Mouse (Mus musculus) liver, embryonic 14.5 days (tissue): ENCODE data around the gene Trim11. TPM values are rescaled to one million over a fixed set of nuclear protein-coding genes. Genes with fewer than 3 reads are reported as not detected.

Experiments used
- ATAC-seq: fragments of 200-750 bp; cut with Nextera tagmentation; 2 replicates; pipeline ENCODE4 v1.8.0; 2017; ENCODE audit warnings: moderate number of reproducible peaks, mild to moderate bottlenecking, moderate library complexity; ENCODE audit not compliant: insufficient read depth
- DNase-seq, 3 experiments: peaks; one replicate each; pipeline ENCODE4 v3.0.0-alpha.2; 2012 to 2013; ENCODE audit warnings: low read depth in 3 of 3, low spot score in 3 of 3
- H3K27ac ChIP-seq: fragments of 300-500 bp; sonication (generic); 2 replicates; pipeline ENCODE4 v1.5.1; 2014; ENCODE audit warnings: moderate library complexity, mild to moderate bottlenecking, control low read depth, inconsistent platforms
- H3K27me3 ChIP-seq: fragments of 300-500 bp; sonication (generic); 2 replicates; pipeline ENCODE4 v1.6.1; 2014; ENCODE audit warnings: mild to moderate bottlenecking, low read length, moderate library complexity; ENCODE audit not compliant: control insufficient read depth, insufficient read depth
- H3K36me3 ChIP-seq: fragments of 300-500 bp; sonication (generic); replicated peaks from 2 replicates; pipeline ENCODE4 v1.6.1; 2014; ENCODE audit warnings: low read depth; ENCODE audit not compliant: control insufficient read depth, insufficient read depth
- H3K4me1 ChIP-seq, 2 experiments: fragments of 200-500 bp in 1 of 2; fragments of 300-500 bp in 1 of 2; sonication (generic) in 1 of 2; replicated peaks; 2 replicates each; pipeline ENCODE4 v1.6.1; 2012 to 2014; ENCODE audit warnings: antibody characterized with exemption in 1 of 2, inconsistent platforms in 1 of 2, low read length in 1 of 2; ENCODE audit not compliant: control insufficient read depth in 2 of 2, insufficient read depth in 2 of 2
- H3K4me2 ChIP-seq: fragments of 300-500 bp; sonication (generic); 2 replicates; pipeline ENCODE4 v1.6.1; 2014; ENCODE audit warnings: low read depth, mild to moderate bottlenecking, control low read depth, moderate library complexity
- H3K4me3 ChIP-seq, 2 experiments: fragments of 200-500 bp in 1 of 2; fragments of 300-500 bp in 1 of 2; sonication (generic) in 1 of 2; 2 replicates each; pipeline ENCODE4 v1.5.1; 2012 to 2014; ENCODE audit warnings: low read depth in 2 of 2, low read length in 2 of 2, mild to moderate bottlenecking in 2 of 2, control low read depth in 1 of 2, inconsistent platforms in 1 of 2, moderate library complexity in 1 of 2; ENCODE audit not compliant: insufficient read depth in 1 of 2
- H3K9ac ChIP-seq: fragments of 300-500 bp; sonication (generic); replicated peaks from 2 replicates; pipeline ENCODE4 v1.6.1; 2014; ENCODE audit warnings: mild to moderate bottlenecking, control low read depth, moderate library complexity
- H3K9me3 ChIP-seq: fragments of 300-500 bp; sonication (generic); 2 replicates; pipeline ENCODE4 v1.6.1; 2016; ENCODE audit warnings: low read length, mixed read lengths; ENCODE audit not compliant: control insufficient read depth
- CTCF ChIP-seq: IDR thresholded peaks from 2 replicates; pipeline ENCODE4 v1.5.1; 2016; ENCODE audit warnings: antibody characterized with exemption, low read depth, control low read depth
- EP300 ChIP-seq: IDR thresholded peaks from 2 replicates; pipeline ENCODE4 v1.6.1; 2016; ENCODE audit warnings: antibody characterized with exemption, low read depth
- WGBS: fragments of 180-500 bp; shearing (Covaris S2); extraction: QIAGEN DNeasy Blood & Tissue Kit; methylation state at CpG from one replicate; pipeline ENCODE4 v1.1.7; 2014; ENCODE audit not compliant: insufficient replicate concordance; 5-methylcytosine and 5-hydroxymethylcytosine counted together
- polyA plus RNA-seq, 2 experiments: library from polyadenylated mRNA; depleted of rRNA in 1 of 2; stranded (reverse) in 1 of 2; unstranded in 1 of 2; fragments of >200 nt; fragmentation: Nextera tagmentation in 1 of 2; extraction: Ambion mirVana in 1 of 2; gene quantifications; 2 replicates each; pipeline versions ENCODE4 v1.2.1 to v1.2.3; 2012 to 2014

Trim11 gene
- polyA plus RNA-seq, 2 experiments, result 6.4 to 8.1 TPM

DNA sequence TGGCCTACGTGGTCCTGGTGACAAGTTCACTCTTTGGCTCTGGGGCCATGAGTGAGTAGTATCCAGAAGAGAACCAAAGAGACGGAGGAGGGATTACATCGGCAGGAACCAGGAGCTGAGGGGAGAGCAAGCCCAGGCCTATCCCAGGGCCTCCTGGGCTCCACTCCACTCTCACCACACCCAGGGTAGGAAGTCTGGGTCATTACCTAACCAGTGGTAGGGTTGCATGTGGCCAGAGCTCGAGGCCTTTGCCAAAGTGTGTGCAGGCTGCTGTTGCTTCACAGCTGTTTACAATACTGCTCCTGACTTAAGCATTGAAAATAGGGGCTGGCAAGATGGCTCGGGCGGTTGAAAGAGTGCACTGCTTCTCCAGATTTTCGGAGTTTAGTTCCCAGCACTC is 1.8 kb downstream of the Trim11 start:
- peak overlapping the region; percentile 93 for H3K9ac ChIP-seq
- H3K9me3 ChIP-seq, result no peaks in the 10 kb centered on the region
- no peaks in the 10 kb centered on the region for H3K27me3 ChIP-seq
- peak overlapping the region; percentile 78 for H3K4me2 ChIP-seq
- no peak for ATAC-seq
- WGBS, result 51% methylated on average over 7 of the region's 7 CpGs
- H3K27ac ChIP-seq, result no peak overlapping the region; the same call in 1 of the 2 replicates
- H3K36me3 ChIP-seq, result peaks cover 17% of the 10 kb centered on the region
- peak overlapping the region; percentile 65 to 96 for H3K4me3 ChIP-seq
- DNase-seq, result no peak
- no peak for TF ChIP-seq CTCF
- no peak for TF ChIP-seq EP300
- peaks cover 7 to 17% of the 10 kb centered on the region in 2 experiments for H3K4me1 ChIP-seq

GRCm38 (mm10) chr11:58980381-58980990 is 2.6 kb downstream of the Trim11 start:
- Histone ChIP-seq H3K9me3 (no peaks in the 10 kb centered on the region), H3K4me1 (peaks cover 7 to 17% of the 10 kb centered on the region in 2 experiments), H3K27ac (no peak overlapping the region)

GRCm38 (mm10) chr11:58981541-58982447 is 3.9 kb downstream of the Trim11 start:
- peak; percentile 79 for TF ChIP-seq CTCF
- TF ChIP-seq EP300, result no peak
- Histone ChIP-seq H3K27me3 (no peaks in the 10 kb centered on the region), H3K4me2 (no peak overlapping the region), H3K4me3 (no peak overlapping the region), H3K27ac (no peak overlapping the region), H3K9ac (no peak overlapping the region), H3K36me3 (peaks cover 17% of the 10 kb centered on the region), H3K9me3 (no peaks in the 10 kb centered on the region), H3K4me1 (peaks cover 7 to 14% of the 10 kb centered on the region in 2 experiments)
- DNase-seq (no peak), ATAC-seq (no peak)
- 58% methylated on average over 14 of the region's 14 CpGs for WGBS

More at GRCm38 (mm10) chr11:58980381-58980990, 2.6 kb downstream of the Trim11 start:
- peak overlapping the region; percentile 78 for H3K4me2 ChIP-seq
- DNase-seq (no peak), ATAC-seq (no peak)
- no peaks in the 10 kb centered on the region for H3K27me3 ChIP-seq
- TF ChIP-seq CTCF (no peak), EP300 (no peak)
- 73% methylated on average over 5 of the region's 5 CpGs for WGBS
- H3K36me3 ChIP-seq, result peaks cover 17% of the 10 kb centered on the region
- no peak overlapping the region for H3K9ac ChIP-seq
- no peak overlapping the region for H3K4me3 ChIP-seq

DNA sequence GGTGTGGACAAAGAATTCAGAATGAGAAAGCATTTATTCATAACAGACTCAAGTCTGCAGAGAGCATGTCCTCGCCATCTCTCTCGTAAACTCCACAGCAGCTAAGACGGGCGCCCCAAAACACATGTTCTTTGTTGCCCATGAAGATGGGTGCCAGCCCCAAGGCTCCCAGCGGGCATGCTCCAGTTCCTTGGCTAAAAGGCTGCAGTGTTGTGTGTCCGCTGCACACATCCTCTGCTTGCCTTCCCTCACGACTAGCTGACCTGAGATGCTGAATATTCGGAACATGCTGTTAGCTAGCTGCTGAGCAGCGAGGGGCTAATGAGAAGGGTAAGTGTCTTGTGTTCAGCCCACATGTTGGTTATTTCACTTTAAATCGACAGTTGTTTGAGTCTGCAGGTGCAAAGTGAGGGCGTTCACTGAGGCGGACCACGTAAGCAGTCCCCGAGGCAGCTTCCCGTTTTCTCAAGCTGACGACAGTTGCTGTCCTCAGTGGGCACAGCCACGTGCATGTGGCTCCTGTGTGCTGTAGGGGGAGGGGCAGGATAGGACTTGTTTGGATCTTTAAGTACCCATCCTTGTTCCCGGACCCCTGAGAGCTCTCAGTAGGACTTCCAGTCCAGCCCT is 4.7 kb downstream of the Trim11 start:
- Histone ChIP-seq H3K4me1 (peaks cover 7 to 14% of the 10 kb centered on the region in 2 experiments), H3K27ac (no peak overlapping the region), H3K36me3 (peaks cover 20% of the 10 kb centered on the region), H3K4me3 (no peak overlapping the region), H3K27me3 (no peaks in the 10 kb centered on the region), H3K9me3 (no peaks in the 10 kb centered on the region), H3K4me2 (no peak overlapping the region), H3K9ac (no peak overlapping the region)
- TF ChIP-seq EP300, result no peak
- no peak for TF ChIP-seq CTCF
- ATAC-seq (no peak), DNase-seq (no peak)
- 73% methylated on average over 18 of the region's 18 CpGs for WGBS
